Mouse (Mus musculus) heart, postnatal 0 days (tissue): ENCODE data around the gene Clk2. TPM values are rescaled to one million over a fixed set of nuclear protein-coding genes. Genes with fewer than 3 reads are reported as not detected.

ENCODE experiments used
- ATAC-seq: fragments of 200-750 bp; cut with Nextera tagmentation; 2 replicates; pipeline ENCODE4 v1.8.0; 2017; ENCODE audit warnings: low read depth, moderate number of reproducible peaks, moderate library complexity; ENCODE audit not compliant: insufficient read depth
- DNase-seq: peaks from one replicate; pipeline ENCODE4 v3.0.0-alpha.2; 2016; ENCODE audit warnings: low spot score
- H3K27ac ChIP-seq: fragments of 300-500 bp; sonication (generic); 2 replicates; pipeline ENCODE4 v1.5.1; 2014; ENCODE audit warnings: low read depth, mild to moderate bottlenecking
- H3K27me3 ChIP-seq: fragments of 300-500 bp; sonication (generic); 2 replicates; pipeline ENCODE4 v1.6.1; 2014; ENCODE audit warnings: low read length, mixed read lengths; ENCODE audit not compliant: control insufficient read depth, insufficient read depth
- H3K36me3 ChIP-seq: fragments of 300-500 bp; sonication (generic); replicated peaks from 2 replicates; pipeline ENCODE4 v1.6.1; 2014; ENCODE audit warnings: low read length, mixed read lengths; ENCODE audit not compliant: control insufficient read depth, insufficient read depth
- H3K4me1 ChIP-seq: fragments of 300-500 bp; sonication (generic); 2 replicates; pipeline ENCODE4 v1.6.1; 2014; ENCODE audit warnings: antibody characterized with exemption; ENCODE audit not compliant: control insufficient read depth, insufficient read depth
- H3K4me2 ChIP-seq: fragments of 300-500 bp; sonication (generic); 2 replicates; pipeline ENCODE4 v1.6.1; 2014; ENCODE audit warnings: low read depth, mild to moderate bottlenecking, low read length, moderate library complexity
- H3K4me3 ChIP-seq: fragments of 300-500 bp; sonication (generic); 2 replicates; pipeline ENCODE4 v1.5.1; 2014; ENCODE audit warnings: low read depth, low read length
- H3K9ac ChIP-seq: fragments of 300-500 bp; sonication (generic); replicated peaks from 2 replicates; pipeline ENCODE4 v1.6.1; 2014; ENCODE audit warnings: low read depth, low read length, mixed read lengths
- H3K9me3 ChIP-seq: fragments of 300-500 bp; sonication (generic); replicated peaks from 2 replicates; pipeline ENCODE4 v1.6.1; 2016; ENCODE audit warnings: low read length; ENCODE audit not compliant: control insufficient read depth
- CTCF ChIP-seq: IDR thresholded peaks from 2 replicates; pipeline ENCODE4 v1.5.1; 2016; ENCODE audit warnings: antibody characterized with exemption, control low read depth, low read depth
- EP300 ChIP-seq: IDR thresholded peaks from 2 replicates; pipeline ENCODE4 v1.6.1; 2016; ENCODE audit warnings: antibody characterized with exemption, low read depth
- WGBS: fragments of 180-500 bp; shearing (Covaris S2); extraction: QIAGEN DNeasy Blood & Tissue Kit; methylation state at CpG from one replicate; pipeline ENCODE4 v1.1.7; 2014; 5-methylcytosine and 5-hydroxymethylcytosine counted together
- polyA plus RNA-seq: library from polyadenylated mRNA; unstranded; fragments of >200 nt; fragmentation: Nextera tagmentation; extraction: Ambion mirVana; gene quantifications from 2 replicates; pipeline ENCODE4 v1.2.1, GENCODE M21; 2015
- total RNA-seq: library from RNA; depleted of rRNA; stranded (reverse); fragments of >200 nt; gene quantifications from 2 replicates; pipeline ENCODE4 v1.2.3, GENCODE M21; 2014; ENCODE audit warnings: low replicate concordance

Clk2 gene
- total and polyA plus RNA-seq, 2 experiments from 2014 or later: 8.5 to 22.7 TPM

DNA sequence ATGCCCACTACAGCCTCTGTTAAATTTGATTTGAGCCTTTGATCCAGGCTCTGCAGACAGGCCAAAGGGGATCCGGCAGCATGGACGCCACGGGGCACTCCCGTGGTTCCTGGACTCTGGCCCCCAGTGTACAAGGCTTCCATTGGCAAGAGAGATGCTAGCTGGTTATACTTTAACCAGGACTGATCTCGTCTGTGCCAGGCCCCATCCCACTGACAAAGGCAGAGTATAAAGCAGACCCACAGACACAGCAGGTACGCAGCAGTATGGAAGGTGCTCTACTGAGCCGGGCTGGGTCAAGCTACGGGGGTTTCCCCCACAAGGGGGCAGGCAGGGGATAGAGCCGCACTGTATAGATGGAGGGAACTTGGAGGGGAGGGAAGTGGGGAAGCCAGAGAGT is 28.2 kb upstream of the Clk2 start:
- no peak for DNase-seq
- no peaks in the 10 kb centered on the region for H3K36me3 ChIP-seq
- H3K9ac ChIP-seq: no peak overlapping the region
- 37% methylated on average over 9 of the region's 9 CpGs for WGBS
- no peaks in the 10 kb centered on the region for H3K9me3 ChIP-seq
- no peak overlapping the region for H3K27ac ChIP-seq
- ATAC-seq: no peak
- H3K4me1 ChIP-seq: peaks cover 7% of the 10 kb centered on the region; the same call in 1 of the 2 replicates
- H3K4me3 ChIP-seq: no peak overlapping the region
- H3K27me3 ChIP-seq: peaks cover 10% of the 10 kb centered on the region; the same call in 1 of the 2 replicates
- no peak overlapping the region for H3K4me2 ChIP-seq
- no peak for TF ChIP-seq CTCF
- TF ChIP-seq EP300: no peak

- Histone ChIP-seq H3K36me3 (no peaks in the 10 kb centered on the region), H3K4me2 (no peak overlapping the region), H3K4me1 (no peaks in the 10 kb centered on the region), H3K27ac (no peak overlapping the region), H3K9ac (no peak overlapping the region), H3K9me3 (no peaks in the 10 kb centered on the region), H3K27me3 (peaks cover 38% of the 10 kb centered on the region), H3K4me3 (no peak overlapping the region)
- DNase-seq: no peak
- TF ChIP-seq CTCF (no peak), EP300 (no peak)
- WGBS: 71% methylated on average over 10 of the region's 10 CpGs
- ATAC-seq: no peak
Measured at GRCm38 (mm10) chr3:89144821-89145220, 19.8 kb upstream of the Clk2 start.

DNA sequence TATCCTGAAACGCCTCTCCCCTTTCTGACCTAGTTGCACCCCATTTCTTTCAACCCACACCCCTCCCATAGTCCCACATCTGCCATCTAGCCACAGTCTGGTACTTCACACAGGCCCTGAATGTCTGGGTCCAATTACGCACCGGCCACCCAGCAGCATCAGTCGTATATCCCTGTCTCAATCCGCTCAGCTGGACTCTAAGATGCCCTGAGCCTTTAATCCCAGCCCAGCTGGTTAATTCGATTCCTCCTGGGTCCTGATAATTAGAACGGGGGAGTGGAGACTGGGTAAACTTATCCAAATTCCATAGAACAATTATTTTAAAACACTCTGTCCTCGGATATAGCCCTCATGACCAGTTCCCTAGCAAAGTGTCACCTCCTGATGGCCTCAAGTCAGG is 19.0 kb upstream of the Clk2 start:
- no peak for TF ChIP-seq EP300
- TF ChIP-seq CTCF: no peak
- Histone ChIP-seq H3K27me3 (peaks cover 45% of the 10 kb centered on the region), H3K27ac (no peak overlapping the region), H3K4me2 (no peak overlapping the region), H3K4me1 (no peaks in the 10 kb centered on the region), H3K36me3 (no peaks in the 10 kb centered on the region), H3K9ac (no peak overlapping the region), H3K9me3 (no peaks in the 10 kb centered on the region), H3K4me3 (no peak overlapping the region)
- ATAC-seq (no peak), DNase-seq (no peak)
- WGBS: 56% methylated on average over 8 of the region's 8 CpGs

GRCm38 (mm10) chr3:89147101-89147978 is 17.3 kb upstream of the Clk2 start:
- TF ChIP-seq EP300: no peak
- no peak for TF ChIP-seq CTCF
- ATAC-seq (no peak), DNase-seq (no peak)
- Histone ChIP-seq H3K36me3 (no peaks in the 10 kb centered on the region), H3K4me1 (no peaks in the 10 kb centered on the region), H3K9ac (no peak overlapping the region), H3K27me3 (peaks cover 52% of the 10 kb centered on the region), H3K4me2 (peak overlapping the region; percentile 24; the same call in 1 of the 2 replicates), H3K4me3 (no peak overlapping the region), H3K27ac (no peak overlapping the region), H3K9me3 (no peaks in the 10 kb centered on the region)
- WGBS: 18% methylated on average over 26 of the region's 26 CpGs

- ATAC-seq (no peak), DNase-seq (no peak)
- TF ChIP-seq CTCF (no peak), EP300 (no peak)
- peaks cover 57% of the 10 kb centered on the region for H3K27me3 ChIP-seq
- H3K4me1 ChIP-seq: no peaks in the 10 kb centered on the region
- no peaks in the 10 kb centered on the region for H3K9me3 ChIP-seq
- no peak overlapping the region for H3K27ac ChIP-seq
- 6% methylated on average over 15 of the region's 15 CpGs for WGBS
- H3K36me3 ChIP-seq: no peaks in the 10 kb centered on the region
- H3K4me2 ChIP-seq: peak overlapping the region; percentile 24
- no peak overlapping the region for H3K4me3 ChIP-seq
- no peak overlapping the region for H3K9ac ChIP-seq
Measured at GRCm38 (mm10) chr3:89147979-89148311, 16.6 kb upstream of the Clk2 start.
